Mouse (Mus musculus) midbrain, embryonic 12.5 days (tissue): ENCODE measurements at regions not wholly inside any gene's neighbourhood (a gene's known extent, or its start where the extent isn't known, plus 50 kb on each side); places are given as distances from the start of the nearest gene placed in this dataset.

Source experiments
- ATAC-seq: fragments of 200-750 bp; cut with Nextera tagmentation; 2 replicates; pipeline ENCODE4 v1.8.0; 2017; ENCODE audit warnings: low read depth, moderate TSS enrichment, moderate library complexity; ENCODE audit not compliant: low FRiP score
- H3K27ac ChIP-seq: fragments of 300-500 bp; sonication (generic); replicated peaks from 2 replicates; pipeline ENCODE4 v1.5.1; 2016; ENCODE audit warnings: mild to moderate bottlenecking
- H3K27me3 ChIP-seq: fragments of 300-500 bp; sonication (generic); 2 replicates; pipeline ENCODE4 v1.6.1; 2016; ENCODE audit warnings: mild to moderate bottlenecking
- H3K36me3 ChIP-seq: fragments of 300-500 bp; sonication (generic); 2 replicates; pipeline ENCODE4 v1.6.1; 2016
- H3K4me1 ChIP-seq: fragments of 300-500 bp; sonication (generic); 2 replicates; pipeline ENCODE4 v1.6.1; 2016
- H3K4me2 ChIP-seq: fragments of 300-500 bp; sonication (generic); replicated peaks from 2 replicates; pipeline ENCODE4 v1.6.1; 2016; ENCODE audit warnings: mild to moderate bottlenecking, moderate library complexity
- H3K4me3 ChIP-seq: fragments of 300-500 bp; sonication (generic); 2 replicates; pipeline ENCODE4 v1.5.1; 2016; ENCODE audit warnings: mild to moderate bottlenecking
- H3K9ac ChIP-seq: fragments of 300-500 bp; sonication (generic); replicated peaks from 2 replicates; pipeline ENCODE4 v1.6.1; 2016; ENCODE audit warnings: mild to moderate bottlenecking, moderate library complexity
- H3K9me3 ChIP-seq: fragments of 300-500 bp; sonication (generic); 2 replicates; pipeline ENCODE4 v1.6.1; 2016; ENCODE audit warnings: mild to moderate bottlenecking
- WGBS: fragments of 180-500 bp; shearing (Covaris S2); methylation state at CpG from one replicate; pipeline ENCODE4 v1.1.7; 2016; 5-methylcytosine and 5-hydroxymethylcytosine counted together

GRCm38 (mm10) chr1:76148963-76149362 is 602.9 kb downstream of the Slc4a3 start:
- WGBS = 83% methylated on average over 2 of the region's 2 CpGs
- no peak overlapping the region for H3K27ac ChIP-seq
- no peak overlapping the region for H3K9ac ChIP-seq
- ATAC-seq = no peak
- H3K9me3 ChIP-seq = no peaks in the 10 kb centered on the region
- no peak overlapping the region for H3K4me2 ChIP-seq
- H3K36me3 ChIP-seq = no peaks in the 10 kb centered on the region
- H3K4me3 ChIP-seq = no peak overlapping the region
- no peaks in the 10 kb centered on the region for H3K4me1 ChIP-seq
- no peaks in the 10 kb centered on the region for H3K27me3 ChIP-seq

GRCm38 (mm10) chr1:76156291-76156690 is 610.2 kb downstream of the Slc4a3 start:
- H3K27me3 ChIP-seq = no peaks in the 10 kb centered on the region
- H3K27ac ChIP-seq = no peak overlapping the region
- H3K4me2 ChIP-seq = no peak overlapping the region
- H3K4me1 ChIP-seq = no peaks in the 10 kb centered on the region
- H3K4me3 ChIP-seq = no peak overlapping the region
- WGBS = 64% methylated on average over 8 of the region's 8 CpGs
- no peak overlapping the region for H3K9ac ChIP-seq
- no peaks in the 10 kb centered on the region for H3K36me3 ChIP-seq
- ATAC-seq = no peak
- H3K9me3 ChIP-seq = no peaks in the 10 kb centered on the region

- WGBS = 28% methylated on average over 2 of the region's 2 CpGs
- Histone ChIP-seq H3K9ac (no peak overlapping the region), H3K4me1 (no peaks in the 10 kb centered on the region), H3K36me3 (no peaks in the 10 kb centered on the region), H3K27me3 (no peaks in the 10 kb centered on the region), H3K4me2 (no peak overlapping the region), H3K9me3 (no peaks in the 10 kb centered on the region), H3K4me3 (no peak overlapping the region), H3K27ac (no peak overlapping the region)
- no peak for ATAC-seq
Measured at GRCm38 (mm10) chr1:76167486-76167885, 621.4 kb downstream of the Slc4a3 start.

GRCm38 (mm10) chr1:76181181-76181580 is 635.1 kb downstream of the Slc4a3 start:
- WGBS = 90% methylated on average over 3 of the region's 3 CpGs

GRCm38 (mm10) chr1:76194844-76195243 is 648.8 kb downstream of the Slc4a3 start:
- Histone ChIP-seq H3K9me3 (no peaks in the 10 kb centered on the region), H3K27me3 (no peaks in the 10 kb centered on the region), H3K27ac (no peak overlapping the region), H3K4me2 (no peak overlapping the region), H3K9ac (no peak overlapping the region), H3K4me1 (no peaks in the 10 kb centered on the region), H3K4me3 (no peak overlapping the region), H3K36me3 (no peaks in the 10 kb centered on the region)
- ATAC-seq = no peak
- 88% methylated on average over 4 of the region's 4 CpGs for WGBS

More at GRCm38 (mm10) chr1:76181181-76181580, 635.1 kb downstream of the Slc4a3 start:
- H3K27me3 ChIP-seq = no peaks in the 10 kb centered on the region
- no peaks in the 10 kb centered on the region for H3K9me3 ChIP-seq
- no peak overlapping the region for H3K27ac ChIP-seq
- no peak overlapping the region for H3K4me3 ChIP-seq
- no peaks in the 10 kb centered on the region for H3K4me1 ChIP-seq
- H3K4me2 ChIP-seq = no peak overlapping the region
- no peaks in the 10 kb centered on the region for H3K36me3 ChIP-seq
- ATAC-seq = no peak
- H3K9ac ChIP-seq = no peak overlapping the region

- Histone ChIP-seq H3K27me3 (no peaks in the 10 kb centered on the region), H3K9me3 (no peaks in the 10 kb centered on the region), H3K27ac (no peak overlapping the region), H3K9ac (no peak overlapping the region), H3K36me3 (no peaks in the 10 kb centered on the region), H3K4me2 (no peak overlapping the region), H3K4me3 (no peak overlapping the region), H3K4me1 (no peaks in the 10 kb centered on the region)
- 82% methylated on average over 3 of the region's 3 CpGs for WGBS
- no peak for ATAC-seq
Measured at GRCm38 (mm10) chr1:76197651-76198050, 651.6 kb downstream of the Slc4a3 start.

- no peak overlapping the region for H3K4me3 ChIP-seq
- no peaks in the 10 kb centered on the region for H3K27me3 ChIP-seq
- H3K27ac ChIP-seq = no peak overlapping the region
- no peak for ATAC-seq
- H3K4me2 ChIP-seq = no peak overlapping the region
- no peaks in the 10 kb centered on the region for H3K36me3 ChIP-seq
- WGBS = 66% methylated on average over 3 of the region's 3 CpGs
- no peak overlapping the region for H3K9ac ChIP-seq
- H3K4me1 ChIP-seq = no peaks in the 10 kb centered on the region
- no peaks in the 10 kb centered on the region for H3K9me3 ChIP-seq
Measured at GRCm38 (mm10) chr1:76200906-76201305, 654.8 kb downstream of the Slc4a3 start.

GRCm38 (mm10) chr1:76212486-76212885 is 666.4 kb downstream of the Slc4a3 start:
- Histone ChIP-seq H3K9ac (no peak overlapping the region), H3K36me3 (no peaks in the 10 kb centered on the region), H3K4me3 (no peak overlapping the region), H3K27me3 (no peaks in the 10 kb centered on the region), H3K4me2 (no peak overlapping the region), H3K9me3 (no peaks in the 10 kb centered on the region), H3K27ac (no peak overlapping the region), H3K4me1 (no peaks in the 10 kb centered on the region)
- 95% methylated on average over 5 of the region's 5 CpGs for WGBS
- no peak for ATAC-seq

GRCm38 (mm10) chr1:76244721-76245120 is 698.7 kb downstream of the Slc4a3 start:
- Histone ChIP-seq H3K9ac (no peak overlapping the region), H3K27ac (no peak overlapping the region), H3K4me3 (no peak overlapping the region), H3K9me3 (no peaks in the 10 kb centered on the region), H3K4me2 (no peak overlapping the region), H3K36me3 (no peaks in the 10 kb centered on the region), H3K27me3 (no peaks in the 10 kb centered on the region), H3K4me1 (peaks cover 14% of the 10 kb centered on the region)
- WGBS = 78% methylated on average over 3 of the region's 3 CpGs
- ATAC-seq = no peak

GRCm38 (mm10) chr1:76246181-76246796 is 700.2 kb downstream of the Slc4a3 start:
- ATAC-seq = peak; percentile 72
- no peak overlapping the region for H3K9ac ChIP-seq
- no peaks in the 10 kb centered on the region for H3K36me3 ChIP-seq
- WGBS = 15% methylated on average over 8 of the region's 8 CpGs
- H3K4me1 ChIP-seq = peaks cover 14% of the 10 kb centered on the region
- peak overlapping the region; percentile 17; the same call in 1 of the 2 replicates for H3K4me2 ChIP-seq
- H3K27me3 ChIP-seq = no peaks in the 10 kb centered on the region
- no peaks in the 10 kb centered on the region for H3K9me3 ChIP-seq
- H3K27ac ChIP-seq = no peak overlapping the region; the same call in 1 of the 2 replicates
- no peak overlapping the region for H3K4me3 ChIP-seq

GRCm38 (mm10) chr1:76247126-76247525 is 701.1 kb downstream of the Slc4a3 start:
- H3K4me1 ChIP-seq = peaks cover 14% of the 10 kb centered on the region
- no peak overlapping the region for H3K27ac ChIP-seq
- H3K36me3 ChIP-seq = no peaks in the 10 kb centered on the region
- H3K9me3 ChIP-seq = no peaks in the 10 kb centered on the region
- 71% methylated on average over 8 of the region's 8 CpGs for WGBS
- ATAC-seq = no peak
- no peak overlapping the region for H3K9ac ChIP-seq
- no peak overlapping the region for H3K4me2 ChIP-seq
- H3K4me3 ChIP-seq = no peak overlapping the region
- no peaks in the 10 kb centered on the region for H3K27me3 ChIP-seq

GRCm38 (mm10) chr1:76258217-76258616 is 712.2 kb downstream of the Slc4a3 start:
- H3K27ac ChIP-seq = no peak overlapping the region
- H3K9ac ChIP-seq = no peak overlapping the region
- H3K36me3 ChIP-seq = no peaks in the 10 kb centered on the region
- H3K4me1 ChIP-seq = no peaks in the 10 kb centered on the region
- no peak overlapping the region for H3K4me2 ChIP-seq
- no peak for ATAC-seq
- H3K9me3 ChIP-seq = no peaks in the 10 kb centered on the region
- WGBS = 68% methylated on average over 4 of the region's 4 CpGs
- no peaks in the 10 kb centered on the region for H3K27me3 ChIP-seq
- H3K4me3 ChIP-seq = no peak overlapping the region

GRCm38 (mm10) chr1:76276148-76276547 is 730.1 kb downstream of the Slc4a3 start:
- Histone ChIP-seq H3K9ac (no peak overlapping the region), H3K27ac (no peak overlapping the region), H3K27me3 (no peaks in the 10 kb centered on the region), H3K36me3 (no peaks in the 10 kb centered on the region), H3K4me3 (no peak overlapping the region), H3K4me2 (no peak overlapping the region), H3K9me3 (no peaks in the 10 kb centered on the region), H3K4me1 (no peaks in the 10 kb centered on the region)
- no peak for ATAC-seq
- WGBS = 57% methylated on average over 7 of the region's 7 CpGs
